Mouse (Mus musculus): ENCODE data around the gene Arl6ip5. TPM values are rescaled to one million over a fixed set of nuclear protein-coding genes. Genes with fewer than 3 reads are reported as not detected.
A peak's percentile ranks its signal among the peaks of the same experiment; 100 is the strongest.

Gene Arl6ip5
- 126 and 129 TPM in 2 replicates for polyA plus RNA-seq (2015; fragmentation: Nextera tagmentation; extraction: Ambion mirVana)

DNA sequence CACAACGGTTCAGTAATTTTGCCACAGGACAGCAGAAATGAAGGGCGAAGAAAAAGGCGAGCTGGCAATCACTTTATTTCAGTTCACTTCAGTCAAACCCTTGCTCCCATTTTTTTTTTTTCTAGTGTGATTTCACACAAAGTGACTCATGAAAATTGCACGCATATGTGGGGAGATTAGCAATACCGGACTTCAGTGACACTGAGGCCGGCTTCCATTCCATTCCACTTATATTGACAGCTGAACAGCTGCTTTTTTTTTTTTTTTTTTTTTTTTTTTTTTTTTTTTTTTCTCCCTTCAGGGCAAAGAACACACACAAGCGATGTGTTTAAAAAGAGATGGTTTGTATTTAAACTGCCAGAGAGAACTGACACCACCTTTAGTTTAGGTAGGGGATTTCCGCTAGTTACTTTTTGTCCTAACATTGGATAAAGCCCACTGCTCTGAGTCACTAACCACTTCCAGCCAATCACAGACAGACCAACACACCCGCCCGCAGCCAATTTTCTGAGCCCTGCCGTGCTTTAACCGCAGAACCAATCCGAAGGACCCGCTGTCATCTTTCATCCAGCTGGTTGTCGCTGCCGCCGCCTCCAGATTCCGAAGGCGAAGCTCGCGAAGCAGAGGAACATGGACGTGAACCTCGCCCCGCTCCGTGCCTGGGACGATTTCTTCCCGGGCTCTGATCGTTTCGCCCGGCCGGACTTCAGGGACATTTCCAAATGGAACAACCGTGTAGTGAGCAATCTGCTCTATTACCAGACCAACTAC is at the start of gene Arl6ip5:
Gene Arl6ip5, plus strand, starts transcription at position 499 of the 771 bp plus-strand sequence.
- Histone ChIP-seq H3K27me3 (no peaks in the 10 kb centered on the region), H3K4me1 (replicated peaks) (peaks cover 40% of the 10 kb centered on the region), H3K9me3 (no peaks in the 10 kb centered on the region), H3K27ac (replicated peaks) (peak within 1 kb of the TSS; percentile 68), H3K9ac (peak within 1 kb of the TSS; percentile 87), H3K4me2 (peak within 1 kb of the TSS; percentile 79), H3K36me3 (peaks cover 5% of the 10 kb centered on the region), H3K4me3 (peak within 1 kb of the TSS; percentile 72)
- ATAC-seq (ENCODE audit: low read depth) = peak; percentile 68
- WGBS = 13% methylated on average over 32 of the region's 32 CpGs

DNA sequence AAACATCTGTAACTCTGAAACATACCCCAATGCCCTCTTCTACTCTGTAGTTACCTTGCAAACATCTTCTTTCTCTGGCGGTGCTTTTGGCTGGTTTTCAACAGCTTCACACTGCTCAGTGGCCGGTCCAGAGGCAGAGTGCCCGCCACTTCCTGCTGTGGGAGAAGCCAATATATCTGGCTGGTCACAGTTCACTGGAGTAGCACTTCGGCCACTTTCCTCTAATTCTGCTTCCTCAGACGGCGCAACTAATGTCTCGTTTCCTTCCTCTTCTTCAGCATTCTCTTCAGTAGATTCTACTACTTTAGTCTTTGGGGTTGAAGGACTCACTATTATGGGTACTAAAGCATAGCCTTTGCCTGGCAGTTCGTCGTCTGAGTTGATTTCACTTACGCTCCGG is 34.8 kb upstream of the Arl6ip5 start:
- WGBS = 70% methylated on average over 11 of the region's 11 CpGs
- no peaks in the 10 kb centered on the region for H3K9me3 ChIP-seq
- H3K4me1 ChIP-seq (replicated peaks) = peaks cover 35% of the 10 kb centered on the region
- no peak overlapping the region for H3K4me2 ChIP-seq
- no peak overlapping the region for H3K4me3 ChIP-seq
- no peak overlapping the region for H3K9ac ChIP-seq
- H3K36me3 ChIP-seq = peaks cover 35% of the 10 kb centered on the region
- ATAC-seq (ENCODE audit: low read depth) = no peak
- H3K27ac ChIP-seq (replicated peaks) = no peak overlapping the region
- H3K27me3 ChIP-seq = no peaks in the 10 kb centered on the region

DNA sequence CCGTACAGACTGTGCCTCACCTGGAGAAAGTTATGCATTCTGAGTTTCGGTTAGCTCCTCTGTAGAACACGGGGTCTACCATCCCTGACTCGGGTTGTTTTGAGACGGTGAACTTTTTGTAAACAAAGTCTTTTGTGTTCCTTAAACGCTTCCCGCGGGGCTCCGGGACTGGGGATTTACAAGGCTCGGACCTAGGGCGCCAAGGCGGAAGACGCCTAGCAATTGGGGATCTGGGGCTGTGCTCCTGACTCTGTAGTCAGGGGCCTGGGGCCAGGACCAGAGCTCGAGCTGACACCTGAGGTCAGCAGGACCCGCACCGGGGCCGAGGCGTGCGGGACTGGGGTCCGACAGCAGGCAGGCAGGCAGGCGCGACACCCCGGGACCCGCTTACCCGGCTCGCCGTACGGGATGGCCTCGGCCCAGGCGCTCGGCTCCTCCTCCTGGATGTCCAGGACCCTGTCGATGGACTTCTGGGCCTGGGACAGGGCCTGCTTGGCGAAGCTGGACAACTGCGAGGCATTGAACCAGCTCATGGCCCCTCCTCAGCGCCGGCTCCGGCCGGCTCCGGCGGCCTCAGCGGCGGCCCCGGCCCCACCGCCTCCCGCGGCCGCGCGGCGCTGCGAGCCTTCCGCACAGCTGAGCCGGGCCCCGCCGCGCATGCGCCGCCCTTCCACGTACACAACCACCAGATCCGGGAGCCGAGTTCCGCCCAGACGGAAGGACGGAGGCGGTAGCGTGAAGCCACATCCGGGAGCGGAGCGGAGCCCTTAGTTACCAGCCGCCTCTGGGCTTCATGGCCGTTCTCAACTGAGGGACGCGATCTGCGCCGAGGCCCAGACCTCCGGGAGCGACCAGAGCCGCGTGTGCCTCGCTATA is 31.8 kb upstream of the Arl6ip5 start, which contains the start of gene Tmf1:
Gene Tmf1, minus strand, starts transcription at position 632 of the 876 bp plus-strand sequence.
- Histone ChIP-seq H3K4me2 (peak within 1 kb of the TSS; percentile 62), H3K9ac (peak within 1 kb of the TSS; percentile 92), H3K27me3 (no peaks in the 10 kb centered on the region), H3K4me1 (replicated peaks) (peaks cover 35% of the 10 kb centered on the region), H3K4me3 (peak within 1 kb of the TSS; percentile 83), H3K27ac (replicated peaks) (peak within 1 kb of the TSS; percentile 91), H3K9me3 (no peaks in the 10 kb centered on the region), H3K36me3 (peaks cover 20% of the 10 kb centered on the region)
- WGBS = under 1% methylated on average over 79 of the region's 80 CpGs
- peak; percentile 98 for ATAC-seq (ENCODE audit: low read depth)

DNA sequence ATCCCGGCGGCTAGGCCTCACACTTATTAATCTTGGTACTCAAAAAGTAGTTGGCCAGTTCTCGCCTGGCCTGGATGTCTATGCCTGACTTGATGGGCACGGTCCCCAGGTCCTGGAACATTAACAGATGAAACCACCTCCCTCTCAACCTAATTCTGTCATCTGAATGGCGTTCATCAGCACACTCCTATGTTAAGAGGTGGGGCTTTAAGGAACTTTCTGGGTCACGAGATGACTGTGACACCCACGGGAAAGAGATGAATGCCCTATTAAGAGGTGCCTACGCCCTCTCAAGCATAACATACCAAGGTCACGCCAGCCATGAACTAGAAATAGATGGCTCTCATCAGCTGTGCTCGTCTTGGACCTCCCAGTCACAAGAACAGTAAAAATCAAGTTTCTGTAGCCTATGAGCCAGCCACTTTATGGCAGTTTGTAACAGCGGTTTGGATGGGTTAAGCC is 31.1 kb upstream of the Arl6ip5 start:
- peak overlapping the region; percentile 83 for H3K4me3 ChIP-seq
- peaks cover 35% of the 10 kb centered on the region for H3K4me1 ChIP-seq (replicated peaks)
- WGBS = 9% methylated on average over 11 of the region's 11 CpGs
- ATAC-seq (ENCODE audit: low read depth) = peak; percentile 64; the same call in 1 of the 2 replicates
- H3K9me3 ChIP-seq = no peaks in the 10 kb centered on the region
- peaks cover 23% of the 10 kb centered on the region for H3K36me3 ChIP-seq
- peak overlapping the region; percentile 92 for H3K9ac ChIP-seq
- H3K4me2 ChIP-seq = peak overlapping the region; percentile 62
- peak overlapping the region; percentile 91 for H3K27ac ChIP-seq (replicated peaks)
- H3K27me3 ChIP-seq = no peaks in the 10 kb centered on the region

DNA sequence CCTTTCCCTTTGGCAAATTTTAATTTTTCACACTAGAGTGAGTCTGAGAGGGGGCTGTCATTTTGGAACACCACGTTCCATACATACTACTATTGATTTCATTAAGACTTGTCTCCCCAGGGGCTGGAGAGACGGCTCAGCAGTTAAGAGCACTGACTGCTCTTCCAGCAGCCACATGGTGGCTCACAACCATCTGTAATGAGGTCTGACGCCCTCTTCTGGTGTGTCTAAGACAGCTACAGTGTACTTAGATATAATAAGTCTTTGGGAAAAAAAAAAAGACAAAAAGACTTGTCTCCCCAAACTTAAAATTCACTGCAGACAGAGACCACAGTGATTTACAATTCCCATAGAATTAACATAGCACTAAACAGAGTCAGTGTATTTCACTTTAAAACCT is 10.1 kb upstream of the Arl6ip5 start:
- Histone ChIP-seq H3K4me1 (replicated peaks) (peaks cover 13% of the 10 kb centered on the region), H3K9me3 (no peaks in the 10 kb centered on the region), H3K27ac (replicated peaks) (no peak overlapping the region), H3K9ac (no peak overlapping the region), H3K36me3 (peaks cover 26% of the 10 kb centered on the region), H3K4me2 (no peak overlapping the region), H3K4me3 (no peak overlapping the region), H3K27me3 (no peaks in the 10 kb centered on the region)
- no peak for ATAC-seq (ENCODE audit: low read depth)
- 36% methylated on average over 3 of the region's 3 CpGs for WGBS

DNA sequence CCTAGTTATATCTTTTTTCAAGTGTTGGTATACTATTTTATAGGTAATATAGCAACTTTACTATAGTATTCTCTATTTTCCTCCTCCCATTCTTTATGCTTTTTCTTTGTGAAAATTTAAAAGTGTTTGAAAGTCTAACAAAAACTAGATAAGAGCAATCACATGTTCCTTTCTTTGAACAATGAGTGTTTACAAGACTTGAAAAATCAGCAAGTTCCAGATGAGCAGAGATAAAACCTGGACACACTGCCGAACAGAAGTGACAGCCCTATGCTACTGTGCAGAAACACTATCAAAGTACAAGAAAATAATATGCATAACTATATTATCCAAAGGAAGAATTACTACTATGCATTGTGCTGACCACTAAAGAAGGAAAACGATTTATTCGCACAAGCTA is 8.0 kb upstream of the Arl6ip5 start:
- Histone ChIP-seq H3K9me3 (no peaks in the 10 kb centered on the region), H3K4me1 (replicated peaks) (peaks cover 13% of the 10 kb centered on the region), H3K27ac (replicated peaks) (no peak overlapping the region), H3K4me3 (no peak overlapping the region), H3K9ac (no peak overlapping the region), H3K27me3 (no peaks in the 10 kb centered on the region), H3K4me2 (no peak overlapping the region), H3K36me3 (peaks cover 6% of the 10 kb centered on the region)
- WGBS = 93% methylated on average over 3 of the region's 3 CpGs
- ATAC-seq (ENCODE audit: low read depth) = no peak

DNA sequence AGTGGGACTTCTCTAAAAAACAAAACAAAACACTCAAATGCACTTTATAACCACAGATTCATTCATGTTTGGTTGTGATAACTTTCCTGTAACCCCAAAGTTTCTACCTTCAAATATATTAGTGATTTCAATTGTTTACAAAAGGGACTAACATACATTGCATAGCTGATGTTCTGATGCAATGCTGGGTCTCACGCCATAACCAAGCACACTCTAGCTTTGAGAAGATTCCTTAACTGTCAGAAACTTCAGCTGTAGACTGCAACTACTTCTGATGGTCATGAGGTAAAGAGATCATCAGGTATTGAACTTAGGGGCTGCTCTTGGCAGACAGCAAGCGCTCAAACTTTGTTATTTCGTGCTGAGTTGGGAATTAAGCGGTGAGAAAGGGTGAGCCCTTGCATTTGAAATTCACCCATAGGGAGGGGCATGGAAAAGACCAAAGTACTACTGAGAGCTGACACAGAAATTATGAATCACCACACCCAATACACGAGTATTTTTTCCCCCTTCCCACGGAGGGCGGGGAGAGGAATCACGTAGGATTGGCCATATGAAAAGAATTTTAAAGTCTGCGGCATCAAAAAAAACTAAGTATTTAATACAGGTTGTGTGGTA is 6.1 kb upstream of the Arl6ip5 start:
- no peaks in the 10 kb centered on the region for H3K36me3 ChIP-seq
- H3K9ac ChIP-seq = peak overlapping the region; percentile 94
- peak overlapping the region; percentile 72 for H3K4me3 ChIP-seq
- peak overlapping the region; percentile 56 for H3K4me2 ChIP-seq
- 17% methylated on average over 9 of the region's 9 CpGs for WGBS
- no peak overlapping the region for H3K27ac ChIP-seq (replicated peaks)
- no peak for ATAC-seq (ENCODE audit: low read depth)
- H3K27me3 ChIP-seq = no peaks in the 10 kb centered on the region
- H3K4me1 ChIP-seq (replicated peaks) = peaks cover 13% of the 10 kb centered on the region
- H3K9me3 ChIP-seq = no peaks in the 10 kb centered on the region

DNA sequence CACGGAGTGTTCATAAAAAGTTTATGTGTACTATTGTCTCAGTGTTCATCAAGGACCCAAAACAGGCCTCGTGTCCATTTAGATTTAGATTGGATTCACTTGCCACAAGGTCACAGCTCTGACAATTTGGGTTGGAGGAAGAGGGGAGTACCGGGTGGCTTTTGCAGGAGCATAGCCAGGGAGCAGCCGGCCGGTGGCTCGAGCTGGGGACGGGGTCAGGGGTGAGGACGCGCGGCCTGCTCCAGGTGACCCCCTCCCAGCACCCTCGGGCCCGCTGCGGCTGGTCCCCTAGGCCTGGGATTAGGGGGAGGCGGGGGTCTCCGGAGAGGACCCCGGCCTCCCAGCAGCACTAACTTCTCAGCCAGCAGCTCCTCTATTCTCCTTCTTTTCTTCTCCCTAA is 5.5 kb upstream of the Arl6ip5 start:
- Histone ChIP-seq H3K9me3 (no peaks in the 10 kb centered on the region), H3K27me3 (no peaks in the 10 kb centered on the region), H3K4me2 (peak overlapping the region; percentile 56), H3K9ac (peak overlapping the region; percentile 94), H3K36me3 (no peaks in the 10 kb centered on the region), H3K27ac (replicated peaks) (peak overlapping the region; percentile 93), H3K4me1 (replicated peaks) (peaks cover 16% of the 10 kb centered on the region), H3K4me3 (peak overlapping the region; percentile 72)
- 0% methylated on average over 16 of the region's 16 CpGs for WGBS
- peak; percentile 58 for ATAC-seq (ENCODE audit: low read depth)

DNA sequence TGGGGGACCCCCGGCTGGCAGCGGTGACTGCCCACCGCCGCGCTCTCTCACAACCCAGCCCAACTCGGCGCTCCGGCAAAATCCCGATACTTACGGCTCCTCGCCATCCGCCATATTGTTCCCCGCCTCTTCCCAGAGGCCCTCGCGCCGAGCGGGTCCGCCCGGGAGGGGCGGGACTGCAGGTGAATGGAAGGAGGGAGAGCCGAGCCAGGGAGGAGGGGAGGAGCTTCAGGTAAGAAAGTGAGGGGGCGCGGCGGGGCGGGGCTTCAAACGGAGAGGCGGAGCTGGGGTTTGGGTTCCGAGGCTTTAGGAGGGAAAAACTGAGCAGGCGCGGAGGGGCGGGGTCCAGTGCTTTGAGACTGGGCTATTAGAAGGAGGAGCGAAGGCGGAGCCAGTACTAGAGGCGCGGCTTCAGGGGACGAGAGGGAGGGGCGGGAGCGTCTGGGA is 5.0 kb upstream of the Arl6ip5 start, which contains the start of gene Uba3:
Gene Uba3, minus strand, starts transcription at position 209 of the 447 bp plus-strand sequence.
- under 1% methylated on average over 37 of the region's 38 CpGs for WGBS
- peak within 1 kb of the TSS; percentile 94 for H3K9ac ChIP-seq

DNA sequence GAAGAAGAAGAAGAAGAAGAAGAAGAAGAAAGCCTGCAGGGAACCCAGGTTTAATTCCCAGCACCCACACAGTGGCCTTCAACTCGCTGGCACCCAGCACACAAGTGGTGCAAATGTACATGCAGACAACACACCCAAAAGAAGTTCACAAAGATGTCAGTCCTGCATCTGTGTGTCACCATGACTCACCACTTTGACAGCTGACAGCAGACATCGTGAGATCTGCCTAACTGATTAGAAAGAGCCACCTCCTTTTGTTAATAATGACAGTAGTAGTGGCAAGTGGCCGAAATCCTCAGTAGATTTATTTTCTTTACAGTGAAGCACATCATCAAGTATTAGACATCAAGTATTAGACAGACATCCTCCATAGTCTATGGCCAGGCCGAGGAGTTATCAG is 3.4 kb upstream of the Arl6ip5 start:
- Histone ChIP-seq H3K27ac (replicated peaks) (no peak overlapping the region), H3K4me3 (no peak overlapping the region), H3K36me3 (no peaks in the 10 kb centered on the region), H3K9me3 (no peaks in the 10 kb centered on the region), H3K27me3 (no peaks in the 10 kb centered on the region), H3K4me2 (no peak overlapping the region), H3K9ac (no peak overlapping the region), H3K4me1 (replicated peaks) (peaks cover 30% of the 10 kb centered on the region)
- 85% methylated on average over 4 of the region's 4 CpGs for WGBS
- ATAC-seq (ENCODE audit: low read depth) = no peak

More for the DNA sequence above, 5.0 kb upstream of the Arl6ip5 start, which contains the start of gene Uba3:
- Histone ChIP-seq H3K27ac (replicated peaks) (peak within 1 kb of the TSS; percentile 93), H3K9me3 (no peaks in the 10 kb centered on the region), H3K4me3 (peak within 1 kb of the TSS; percentile 72), H3K4me1 (replicated peaks) (peaks cover 20% of the 10 kb centered on the region), H3K4me2 (peak within 1 kb of the TSS; percentile 56), H3K36me3 (no peaks in the 10 kb centered on the region), H3K27me3 (no peaks in the 10 kb centered on the region)
- peak; percentile 98 for ATAC-seq (ENCODE audit: low read depth)

DNA sequence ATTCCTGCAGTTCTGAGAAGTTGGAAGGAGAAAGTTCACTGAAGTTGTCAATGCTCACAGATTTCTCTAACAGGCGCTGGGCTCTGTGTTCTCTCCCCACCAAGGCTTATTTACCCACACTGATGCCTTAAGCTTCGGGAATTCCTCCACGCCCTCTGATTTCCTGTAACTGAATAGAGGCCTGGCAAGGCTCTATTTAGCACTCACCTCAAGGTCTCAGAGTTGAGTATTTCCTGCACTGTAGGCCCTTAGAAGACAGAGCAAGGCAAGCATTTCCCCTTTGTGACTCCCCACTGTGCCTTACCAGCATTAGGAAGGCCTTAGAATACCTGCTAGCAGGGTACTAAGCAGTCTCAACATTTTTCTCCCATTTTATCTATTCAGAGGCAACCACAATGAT is 2.1 kb upstream of the Arl6ip5 start:
- 37% methylated on average over 3 of the region's 3 CpGs for WGBS
- ATAC-seq (ENCODE audit: low read depth) = no peak
- no peaks in the 10 kb centered on the region for H3K36me3 ChIP-seq
- peaks cover 41% of the 10 kb centered on the region for H3K4me1 ChIP-seq (replicated peaks)
- no peak overlapping the region for H3K4me2 ChIP-seq
- no peak overlapping the region for H3K9ac ChIP-seq
- no peaks in the 10 kb centered on the region for H3K9me3 ChIP-seq
- no peak overlapping the region for H3K4me3 ChIP-seq
- no peaks in the 10 kb centered on the region for H3K27me3 ChIP-seq
- H3K27ac ChIP-seq (replicated peaks) = no peak overlapping the region; the same call in 1 of the 2 replicates

All from neural tube, embryonic 13.5 days (tissue).